Mouse (Mus musculus): Measurements from ENCODE around the gene Retnlg.

- TF ChIP-seq POLR2A (IDR thresholded peaks at IDR 0.05; ENCODE audit: insufficient read depth, low read depth, low read length) (no peak), CTCF (IDR thresholded peaks at IDR 0.05; ENCODE audit: insufficient read depth, low read depth, low read length) (no peak)
Observed at GRCm38 (mm10) chr16:48911184-48911583, 38.8 kb downstream of the Retnlg start.
